Mouse (Mus musculus): ENCODE data around the gene Aplnr. TPM values are rescaled to one million over a fixed set of nuclear protein-coding genes. Genes with fewer than 3 reads are reported as not detected.

The Aplnr gene
- total RNA-seq (2021), result 10 to 100 TPM; 48.6 to 54.3 TPM

DNA sequence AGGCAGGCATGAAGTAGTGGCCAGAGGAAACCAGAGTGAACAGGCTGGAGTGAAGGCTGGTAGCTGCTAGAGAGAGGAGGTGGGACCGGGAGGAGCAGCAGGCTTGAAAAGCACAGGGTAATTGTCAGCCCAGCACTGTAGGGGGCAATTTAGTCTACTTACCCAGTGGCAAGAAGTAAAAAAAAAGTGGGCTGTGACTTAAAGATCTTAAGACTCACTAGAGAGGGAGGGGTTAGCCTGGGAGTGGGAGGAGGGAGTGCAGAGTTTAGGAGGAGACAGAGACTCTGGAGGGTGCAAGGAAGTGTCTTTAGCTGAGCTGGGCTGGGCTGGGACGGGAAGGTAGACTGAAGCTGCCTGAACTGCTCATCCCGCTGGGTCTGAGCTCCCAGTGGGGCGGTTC is at the start of gene Aplnr:
Gene Aplnr, plus strand, starts transcription at position 137 of the 400 bp plus-strand sequence.
- intact Hi-C loops (cut with DNase I), result loop anchor here (2.0 kb wide), 1 partner anchor 43 kb away; no protein-coding TSS in a partner anchor
- DNase-seq (ENCODE audit: low spot score), result peak; percentile 43

DNA sequence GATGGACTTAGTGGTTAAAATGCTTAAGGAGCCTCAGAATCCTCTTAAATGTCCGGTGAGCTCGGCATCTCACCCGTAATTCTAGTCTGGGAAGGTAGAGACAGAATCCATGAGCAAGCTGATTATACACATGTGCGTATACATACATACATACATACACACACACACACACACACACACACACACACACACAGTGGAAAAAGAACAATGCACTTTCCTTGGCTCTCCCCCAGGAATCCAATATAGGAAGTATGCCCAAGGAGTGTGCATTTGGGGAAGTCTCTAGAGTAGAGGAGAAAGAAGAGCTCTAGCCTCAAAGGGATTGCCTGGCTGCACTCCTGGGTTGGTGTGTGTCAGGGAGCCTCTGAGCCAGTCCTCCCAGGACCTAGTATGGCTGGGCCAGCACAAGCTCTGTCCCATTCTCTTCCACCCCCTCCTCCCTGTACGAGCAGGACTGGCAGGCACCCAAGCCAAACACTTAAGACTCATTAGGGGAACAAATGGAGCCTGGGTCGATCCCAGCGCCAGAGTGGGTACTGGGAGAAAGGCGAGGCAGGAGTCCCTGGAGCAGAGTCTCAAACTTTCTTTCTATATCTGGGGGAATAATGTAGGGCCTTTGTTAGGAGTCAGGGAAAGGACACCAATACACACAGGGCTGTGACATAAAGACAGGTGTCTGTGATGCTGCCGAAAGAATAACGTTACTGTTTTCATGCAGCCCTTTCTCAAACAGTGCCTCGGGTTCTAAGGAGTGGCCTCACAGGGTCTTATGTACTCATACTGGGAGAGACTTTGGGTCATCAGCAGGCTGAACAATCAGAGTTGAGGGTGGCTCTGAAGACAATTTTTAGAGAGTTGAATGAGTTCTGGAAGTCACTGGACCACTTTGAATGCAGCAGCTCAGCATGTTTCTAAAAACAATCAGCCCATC is 47.0 kb upstream of the Aplnr start:
- DNase-seq (ENCODE audit: low spot score), result peak; percentile 21
- intact Hi-C loops (cut with DNase I), result no loop called here

DNA sequence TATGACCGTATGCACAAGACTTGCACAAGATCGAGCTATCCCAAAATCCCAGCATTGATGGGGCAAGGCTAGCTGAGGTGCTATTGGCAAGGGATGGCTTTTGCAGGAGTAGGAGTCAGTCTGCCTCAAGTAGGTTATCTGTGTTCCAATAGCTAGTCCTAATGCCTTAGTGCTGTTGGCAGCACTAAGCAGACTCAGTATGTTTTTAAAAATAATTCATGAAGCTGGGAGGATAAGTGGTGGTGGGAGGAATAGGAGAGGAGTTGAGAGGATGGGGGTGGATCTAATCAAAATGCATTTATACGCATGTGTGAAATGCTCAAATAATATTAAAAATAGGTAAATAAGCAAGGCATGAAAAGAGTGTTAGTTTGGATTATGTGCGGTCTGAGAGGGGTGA is 44.7 kb upstream of the Aplnr start:
- intact Hi-C loops (cut with DNase I), result no loop called here
- no peak for DNase-seq (ENCODE audit: low spot score)

DNA sequence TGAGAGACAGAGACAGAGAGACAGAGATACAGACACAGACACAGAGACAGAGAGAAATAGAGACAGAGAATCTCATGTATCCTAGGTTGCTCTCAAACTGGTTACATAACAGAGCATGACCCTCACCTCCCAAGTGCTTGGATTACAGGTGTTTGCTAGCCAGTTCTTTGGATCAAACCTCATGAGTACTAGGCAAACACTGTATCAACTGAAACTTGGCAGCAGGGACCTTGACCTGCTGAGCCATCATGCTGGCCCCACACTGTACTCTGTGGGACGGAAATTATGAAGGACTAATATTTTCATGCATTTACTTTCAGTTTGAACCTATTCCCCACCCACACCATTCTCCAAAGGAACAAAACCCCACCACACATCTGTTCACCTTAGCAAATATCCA is 42.6 kb upstream of the Aplnr start:
- no peak for DNase-seq (ENCODE audit: low spot score)
- intact Hi-C loops (cut with DNase I), result no loop called here

DNA sequence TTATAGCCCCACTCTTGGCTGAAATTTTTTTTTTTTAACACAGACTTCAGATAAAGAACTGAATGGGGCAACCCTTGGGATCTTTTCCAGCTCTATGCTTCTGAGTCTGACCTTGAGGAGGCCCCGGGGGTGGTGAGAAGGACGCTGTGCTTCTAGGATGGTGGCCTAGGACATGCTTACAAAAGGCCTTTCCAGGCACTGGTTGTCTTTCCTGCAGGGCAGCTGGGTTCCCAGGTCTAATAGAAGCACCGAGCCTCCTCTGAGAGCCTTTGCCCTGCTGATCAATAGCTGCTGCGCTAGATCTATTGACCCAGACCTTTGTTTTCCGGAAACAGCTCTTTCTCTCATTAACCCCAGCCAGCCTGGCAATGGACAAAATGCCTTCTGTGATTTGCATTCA is 40.1 kb upstream of the Aplnr start:
- intact Hi-C loops (cut with DNase I), result no loop called here
- no peak for DNase-seq (ENCODE audit: low spot score)

DNA sequence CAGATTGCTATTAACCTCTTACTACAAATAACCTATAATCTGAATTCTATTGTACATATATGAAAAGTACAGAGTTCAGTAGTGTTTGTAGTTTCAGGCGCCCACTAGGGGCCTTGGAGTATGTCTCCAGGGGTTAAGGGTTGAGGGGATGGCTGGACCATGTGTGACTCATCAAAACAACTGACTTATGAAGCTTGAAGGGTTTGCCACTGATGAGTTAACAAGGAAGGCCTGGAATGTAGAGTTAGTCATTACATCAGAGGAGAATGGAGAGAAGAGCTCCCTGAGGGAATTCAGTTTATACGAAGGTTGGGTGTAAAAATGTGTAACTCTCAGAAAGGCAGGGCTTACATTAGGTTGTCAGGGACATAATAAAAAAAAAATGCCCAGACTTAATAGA is 38.0 kb upstream of the Aplnr start:
- intact Hi-C loops (cut with DNase I), result no loop called here
- DNase-seq (ENCODE audit: low spot score), result no peak

DNA sequence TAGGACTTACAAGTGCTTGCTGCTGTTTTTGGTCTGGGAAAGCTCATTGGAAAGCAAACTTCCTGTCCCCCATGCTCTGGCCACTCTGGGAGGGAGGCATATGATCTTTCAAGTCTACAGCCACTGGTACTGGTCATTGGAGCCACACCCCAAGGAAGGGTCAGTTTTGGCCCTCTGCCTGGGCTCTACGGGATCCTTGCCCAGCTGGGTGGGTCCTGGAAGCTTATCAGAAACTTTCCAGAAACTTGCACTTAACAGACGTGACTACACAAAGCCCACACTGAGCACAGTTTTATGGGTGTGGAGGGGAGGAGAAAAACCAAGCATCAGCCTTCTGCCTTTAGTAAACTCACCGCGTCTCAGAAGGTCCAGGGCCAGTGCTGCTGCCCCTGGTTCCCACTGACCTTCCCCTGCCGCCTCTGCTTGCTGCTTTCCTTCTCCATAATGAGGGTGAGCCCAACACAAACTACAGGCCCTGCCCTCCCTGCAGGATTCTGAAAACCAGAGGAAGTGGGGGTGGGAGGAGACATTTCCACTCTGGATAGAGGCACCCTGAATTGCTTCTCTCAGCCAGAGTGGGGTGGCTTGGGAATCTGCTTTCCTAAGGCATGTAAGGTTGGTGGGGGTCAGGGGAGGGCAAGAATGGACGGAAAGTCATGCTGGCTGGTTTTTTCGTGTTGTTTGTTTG is 37.1 kb upstream of the Aplnr start:
- intact Hi-C loops (cut with DNase I), result no loop called here
- peak; percentile 85 for DNase-seq (ENCODE audit: low spot score)

DNA sequence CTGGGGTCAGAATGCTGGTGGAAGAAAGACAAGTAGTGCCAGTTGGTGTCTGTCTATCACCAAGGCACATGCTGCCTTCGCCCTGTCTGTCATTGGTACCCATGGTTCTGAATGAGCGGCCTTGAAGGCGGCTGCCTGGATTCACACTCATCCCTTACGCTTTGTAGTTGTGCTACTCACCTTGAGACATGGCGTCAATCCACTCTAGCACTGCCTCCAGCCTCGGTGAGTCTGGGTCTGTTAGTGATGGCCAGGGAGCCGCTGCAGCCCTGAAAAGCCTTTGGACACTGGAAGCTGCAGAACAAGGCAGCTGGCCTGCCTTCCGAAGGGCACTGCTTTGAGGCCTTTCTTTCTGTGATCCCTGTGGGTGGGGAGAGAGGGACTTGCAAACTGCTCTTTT is 32.8 kb upstream of the Aplnr start:
- intact Hi-C loops (cut with DNase I), result no loop called here
- no peak for DNase-seq (ENCODE audit: low spot score)

DNA sequence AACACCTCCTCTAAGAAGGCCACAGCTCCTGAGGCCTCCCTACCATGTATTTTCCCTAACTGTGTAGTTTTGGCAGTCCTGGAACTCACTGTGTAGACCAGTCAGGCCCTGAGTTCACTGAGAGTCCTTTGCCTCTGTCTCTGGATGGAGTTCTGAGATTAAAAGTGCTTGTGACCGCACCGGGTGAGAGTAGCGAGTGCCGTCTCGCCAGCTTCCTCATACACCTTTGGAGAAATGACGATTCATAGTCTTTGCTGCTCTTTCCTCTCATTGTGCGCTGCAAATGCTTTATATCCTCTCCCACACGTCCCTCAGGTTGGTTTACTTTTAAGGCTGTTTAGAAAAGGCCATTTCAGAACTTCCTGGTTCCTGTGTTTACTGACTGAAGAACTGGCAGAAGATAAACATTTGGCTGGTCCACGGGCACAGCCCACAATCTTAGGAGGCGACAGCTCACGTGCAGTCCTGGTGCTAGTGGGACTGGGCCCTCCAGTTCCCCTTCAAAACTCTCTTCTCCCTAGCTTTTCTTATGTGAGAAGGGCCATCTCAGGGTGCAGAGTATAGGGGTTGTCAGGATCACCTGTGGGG is 30.5 kb upstream of the Aplnr start:
- no peak for DNase-seq (ENCODE audit: low spot score)
- intact Hi-C loops (cut with DNase I), result no loop called here

DNA sequence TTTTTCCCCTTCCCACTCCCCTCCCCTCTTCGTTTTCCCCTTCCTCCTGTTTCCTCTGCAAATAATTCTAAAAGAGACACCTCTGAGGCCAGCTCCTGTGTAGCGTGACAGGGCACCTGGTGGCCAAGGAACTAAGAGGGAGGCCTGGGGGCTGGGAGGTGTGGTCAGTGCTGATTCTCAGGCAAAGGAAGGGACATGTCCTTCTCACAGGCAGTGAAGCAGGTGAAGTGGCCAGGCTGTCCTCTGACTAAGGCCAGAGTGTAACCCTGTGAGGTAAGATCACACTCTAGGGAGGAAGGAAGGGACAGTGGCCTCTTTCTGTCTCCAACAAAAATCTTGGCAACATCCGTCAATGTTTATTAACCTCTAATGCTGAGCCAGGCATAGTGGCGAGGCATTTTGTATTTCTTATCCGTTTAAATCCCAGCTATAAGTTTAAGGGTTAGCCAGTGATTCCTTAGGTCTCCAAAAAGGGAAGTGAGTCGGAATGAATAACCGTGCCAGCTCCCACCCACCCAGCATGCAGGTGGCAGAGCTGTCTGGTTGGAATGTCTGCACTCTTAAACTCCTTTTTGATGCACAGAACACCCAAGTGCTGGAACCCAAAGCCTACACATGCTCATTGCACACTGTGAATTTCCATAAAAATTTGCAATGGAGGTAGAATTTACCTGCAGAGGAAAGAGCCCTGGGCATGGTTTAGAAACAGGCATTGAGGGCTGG is 29.8 kb upstream of the Aplnr start:
- no peak for DNase-seq (ENCODE audit: low spot score)
- intact Hi-C loops (cut with DNase I), result no loop called here

DNA sequence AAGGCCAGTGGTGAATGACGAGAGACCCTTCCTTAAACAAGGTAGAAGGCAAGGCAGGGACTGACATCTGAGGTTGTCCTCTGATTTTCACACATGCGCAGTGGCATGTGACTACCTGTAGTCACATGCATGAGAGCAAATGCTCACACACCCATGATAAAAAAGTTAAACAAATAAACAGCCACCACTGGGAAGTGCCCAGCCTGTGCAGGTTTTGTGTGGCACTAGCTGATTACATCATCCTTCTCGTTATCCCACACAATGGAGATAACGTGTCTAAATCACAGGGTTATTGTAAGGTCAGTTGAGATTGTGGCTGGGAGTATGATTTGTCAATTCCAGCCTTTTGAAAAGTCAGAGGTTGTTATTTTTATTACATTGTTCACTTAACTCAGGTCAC is 29.1 kb upstream of the Aplnr start:
- intact Hi-C loops (cut with DNase I), result no loop called here
- no peak for DNase-seq (ENCODE audit: low spot score)

DNA sequence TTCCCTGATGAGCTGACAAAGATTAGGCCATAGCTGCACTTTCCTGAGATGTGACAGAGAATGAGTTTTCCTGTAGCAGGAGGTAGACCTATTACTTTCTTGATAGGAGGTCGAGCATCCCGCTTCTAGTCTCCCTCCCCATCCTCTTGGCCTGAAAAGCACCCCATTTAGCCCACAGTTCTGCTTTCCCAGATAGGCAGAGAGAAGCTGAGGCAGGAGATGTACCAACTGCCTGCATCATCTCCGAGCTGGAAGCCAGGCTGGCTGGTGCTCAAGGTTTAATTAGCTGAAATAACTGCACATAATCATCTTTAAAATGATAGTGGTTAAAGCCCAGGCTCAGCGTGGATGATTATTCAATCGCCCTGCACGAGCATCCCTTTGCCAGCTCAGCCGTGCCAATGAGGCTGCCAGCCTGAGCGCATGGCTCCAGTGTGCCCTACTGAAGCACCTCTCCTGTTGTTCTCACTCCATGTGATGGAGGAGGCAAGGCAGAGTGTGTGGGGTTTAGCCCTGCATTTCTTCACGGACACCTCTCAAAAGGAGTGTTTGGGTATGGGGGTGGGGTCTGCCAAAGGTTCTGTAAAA is 25.6 kb upstream of the Aplnr start:
- no peak for DNase-seq (ENCODE audit: low spot score)

DNA sequence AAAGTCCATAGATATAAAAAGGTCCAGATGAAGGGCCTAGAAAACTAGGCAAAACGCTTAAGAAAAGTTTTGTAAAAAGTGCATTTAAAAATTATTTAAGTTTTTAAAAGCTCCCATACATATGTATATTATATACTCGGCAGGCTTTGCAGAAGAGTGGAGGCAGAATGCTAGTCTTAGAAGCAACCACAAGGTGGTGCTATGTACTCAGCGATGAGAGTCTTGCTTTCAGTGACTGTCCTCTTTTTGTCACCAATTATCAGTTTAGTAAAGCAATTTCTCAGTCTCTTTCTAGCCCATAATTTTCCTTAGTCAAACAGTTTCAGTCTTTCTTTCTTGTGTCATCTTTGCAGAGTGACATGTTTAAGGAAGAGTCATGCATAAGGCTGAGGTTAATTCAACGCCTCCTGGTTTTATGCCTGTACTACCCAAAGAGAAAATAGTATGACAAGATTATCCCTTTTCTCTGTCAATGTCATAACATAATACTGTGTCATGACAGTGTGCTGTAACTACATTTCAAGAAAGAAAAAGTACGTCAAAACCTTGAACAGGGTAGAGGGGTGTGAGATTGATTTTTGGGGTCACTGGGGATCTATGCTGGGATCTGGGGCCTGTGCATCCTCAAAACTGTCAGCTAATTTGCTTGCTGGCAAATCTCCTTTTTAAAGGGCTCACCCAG is 12.7 kb upstream of the Aplnr start:
- intact Hi-C loops (cut with DNase I), result loop anchor here (1.0 to 10.0 kb wide), 2 partner anchors 438 to 1341 kb away; no protein-coding TSS in a partner anchor
- DNase-seq (ENCODE audit: low spot score), result no peak

More for the DNA sequence above, 25.6 kb upstream of the Aplnr start:
- intact Hi-C loops (cut with DNase I), result no loop called here

DNA sequence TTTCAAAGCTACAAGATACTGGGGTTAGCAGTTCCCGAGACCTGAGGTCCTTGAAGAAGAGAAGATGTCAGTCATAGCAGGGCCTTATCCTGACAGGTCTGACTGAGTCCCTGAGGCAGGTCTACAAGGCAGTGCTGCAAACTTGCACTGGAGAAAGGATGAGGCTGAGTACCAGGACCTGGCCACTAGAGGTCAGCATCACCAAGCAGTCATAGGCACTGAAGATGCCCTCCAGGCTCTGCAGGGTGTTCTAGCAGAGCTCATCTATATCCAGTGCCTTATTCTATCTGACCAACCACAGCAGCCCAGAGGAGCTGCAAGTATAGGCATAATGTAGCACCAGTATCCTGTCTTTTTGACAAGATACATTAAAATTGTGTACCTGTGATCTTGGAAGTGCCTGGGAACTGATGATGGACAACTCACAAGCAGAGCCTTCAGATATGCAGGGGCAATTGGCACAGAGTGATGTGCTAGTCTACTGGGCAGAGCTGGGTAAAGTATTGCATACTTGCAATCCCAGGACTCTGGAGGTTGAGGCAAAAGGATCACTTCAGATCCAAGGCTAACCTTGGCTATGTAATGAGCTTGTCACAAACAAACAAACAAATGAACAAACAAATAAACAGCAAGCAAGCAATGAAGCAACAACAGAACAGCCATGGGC is 12.0 kb upstream of the Aplnr start:
- intact Hi-C loops (cut with DNase I), result loop anchor here (1.0 to 10.0 kb wide), 3 partner anchors 122 to 1341 kb away; no protein-coding TSS in a partner anchor

DNA sequence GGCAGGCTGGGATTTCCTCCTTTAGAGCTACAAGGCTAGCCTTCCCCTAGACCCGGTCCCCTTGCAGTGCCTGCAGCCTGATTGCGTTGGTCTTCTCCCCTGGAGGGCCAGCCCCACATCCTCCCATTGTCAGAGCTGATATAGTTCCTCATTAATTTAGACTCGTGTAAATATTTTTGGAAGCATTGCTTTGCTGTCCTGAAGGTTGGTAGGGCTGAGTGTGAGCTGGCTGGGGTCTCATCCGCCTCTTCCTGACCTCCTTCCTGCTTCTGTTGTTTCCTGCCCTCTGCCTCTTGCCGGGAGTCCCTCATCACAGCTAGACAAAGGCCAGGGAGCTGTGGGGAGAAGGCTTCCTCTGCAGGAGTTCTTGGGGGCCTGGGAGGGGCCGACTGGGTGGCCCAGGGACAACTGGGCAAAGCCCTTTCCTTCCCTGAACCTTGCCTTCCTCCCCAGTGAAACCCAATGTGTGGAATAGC is 6.5 kb upstream of the Aplnr start:
- intact Hi-C loops (cut with DNase I), result loop anchor here (2.0 to 10.0 kb wide), 2 partner anchors 49 to 1335 kb away; no protein-coding TSS in a partner anchor
- peak; percentile 63 for DNase-seq (ENCODE audit: low spot score)

More for the DNA sequence above, 12.0 kb upstream of the Aplnr start:
- DNase-seq (ENCODE audit: low spot score), result no peak

DNA sequence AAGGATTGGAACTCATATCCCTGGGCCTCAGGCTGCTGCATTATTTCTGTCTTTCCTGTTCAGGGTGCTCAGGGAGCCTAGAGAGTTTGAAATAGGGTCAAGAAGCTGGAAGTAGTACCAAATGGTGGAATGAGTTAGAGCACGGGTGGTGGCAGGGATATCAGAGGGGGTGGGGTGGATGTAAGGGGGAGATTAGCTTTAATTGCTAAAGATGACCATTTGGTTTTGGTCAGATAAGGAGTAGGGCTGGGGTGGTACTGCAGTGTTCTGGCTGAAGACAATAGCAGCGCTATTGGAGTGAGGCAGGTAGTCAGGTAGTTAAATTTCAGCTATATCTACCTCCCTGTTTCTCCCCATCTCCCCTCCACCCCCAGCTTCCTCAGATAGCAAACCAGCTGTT is 4.8 kb upstream of the Aplnr start:
- intact Hi-C loops (cut with DNase I), result no loop called here
- DNase-seq (ENCODE audit: low spot score), result no peak

DNA sequence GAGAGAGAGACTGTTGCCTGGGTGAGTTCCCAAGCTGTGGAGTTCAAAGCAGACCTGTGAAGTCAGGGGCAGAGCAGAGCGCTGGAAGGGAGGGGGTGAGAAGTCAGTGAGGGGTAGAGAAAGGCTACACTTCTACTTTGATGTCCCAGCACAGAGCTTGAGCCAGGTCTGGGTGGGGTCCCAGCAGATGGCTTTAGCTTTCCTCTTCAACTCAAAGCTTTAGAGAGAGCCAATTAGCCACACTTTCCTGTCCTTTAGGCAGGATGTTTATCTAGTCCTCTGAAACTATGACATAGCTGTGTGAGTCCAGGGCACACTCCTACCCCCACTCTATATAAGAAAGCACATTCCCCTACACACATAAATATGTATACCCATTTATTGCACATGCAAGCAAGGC is 4.3 kb upstream of the Aplnr start:
- DNase-seq (ENCODE audit: low spot score), result no peak
- intact Hi-C loops (cut with DNase I), result no loop called here

DNA sequence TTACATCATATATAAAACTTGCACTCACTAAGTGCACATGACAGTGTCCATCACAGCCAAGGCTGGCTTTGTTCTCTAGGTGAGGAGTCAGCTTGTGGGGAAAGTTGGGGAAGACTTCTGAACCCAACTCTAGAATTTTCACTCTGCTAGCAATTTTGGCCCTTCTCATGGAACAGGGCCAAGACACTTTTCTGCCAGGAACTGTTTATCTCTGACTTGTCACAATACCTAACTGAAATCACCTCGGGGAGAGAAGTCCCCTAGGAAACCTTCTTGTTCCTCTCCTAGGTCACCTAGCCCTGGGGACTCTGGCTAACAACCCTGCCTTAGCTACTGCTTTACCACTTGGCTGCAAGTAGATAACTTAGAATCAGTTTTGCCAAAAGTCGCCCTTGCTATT is 3.8 kb upstream of the Aplnr start:
- intact Hi-C loops (cut with DNase I), result no loop called here
- no peak for DNase-seq (ENCODE audit: low spot score)
